Mouse (Mus musculus) left cerebral cortex, postnatal 25 days (tissue): ENCODE results near the gene Tmem259. TPM values are rescaled to one million over a fixed set of nuclear protein-coding genes. Genes with fewer than 3 reads are reported as not detected.
"Not testable (repeated sequence)": the region's sequence is repeated elsewhere in the genome, so short reads cannot be mapped to it uniquely, and the experiment has no call there.

Experiments used
- DNase-seq, 2 experiments: peaks; one replicate each; pipeline ENCODE4 v3.0.0; 2022; ENCODE audit warnings: low spot score in 2 of 2, mixed read lengths in 1 of 2
- intact Hi-C: fragments of 180-260 bp; cut with DNase I; formaldehyde crosslinking; loops from one replicate; pipeline ENCODE4 v1.15.1; 2025
- total RNA-seq, 2 experiments: library from RNA; stranded (reverse); gene quantifications; 2 replicates each; pipeline ENCODE4 v1.2.3; 2021

Tmem259 gene
- total RNA-seq, 2 experiments from 2014 or later, result 123 to 124 TPM

- intact Hi-C loops, result no loop called here
- no peak for DNase-seq
Measured at GRCm38 (mm10) chr10:79970415-79971182, 13.5 kb downstream of the Tmem259 start, which contains the start of gene Grin3b. Gene Grin3b, plus strand, starts transcription at chr10:79970715.

DNA sequence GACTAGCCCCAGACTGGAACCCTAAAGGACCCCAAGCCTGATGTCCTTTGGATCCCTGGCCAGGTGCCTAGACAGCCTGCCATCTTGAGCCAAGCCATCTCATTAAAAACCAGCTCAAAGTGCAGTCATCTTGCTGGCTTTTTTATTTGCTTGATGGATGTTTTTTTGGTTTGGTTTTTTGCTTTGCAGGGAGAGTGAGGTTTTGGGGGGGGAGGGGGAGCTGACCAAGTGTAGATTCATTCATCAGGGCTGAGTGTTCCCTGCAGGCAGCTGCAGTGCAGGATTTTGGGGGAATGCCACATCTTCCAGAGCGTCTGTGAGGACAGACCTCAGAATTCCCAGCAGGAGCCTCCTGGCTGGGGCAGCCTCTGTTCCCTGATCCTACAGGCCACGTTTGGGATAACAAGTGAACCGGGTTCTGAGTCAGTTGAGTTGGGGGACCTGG lies 15.0 kb downstream of the Tmem259 start:
- intact Hi-C loops, result no loop called here
- DNase-seq, result no peak

- intact Hi-C loops, result no loop called here
- no peak for DNase-seq
Measured at GRCm38 (mm10) chr10:79968181-79968580, 15.9 kb downstream of the Tmem259 start.

- intact Hi-C loops, result loop anchor here (2.0 kb wide), 1 partner anchor 14 kb away; no protein-coding TSS in a partner anchor
- DNase-seq, result no peak
Measured at GRCm38 (mm10) chr10:79966886-79967400, 17.2 kb downstream of the Tmem259 start.

DNA sequence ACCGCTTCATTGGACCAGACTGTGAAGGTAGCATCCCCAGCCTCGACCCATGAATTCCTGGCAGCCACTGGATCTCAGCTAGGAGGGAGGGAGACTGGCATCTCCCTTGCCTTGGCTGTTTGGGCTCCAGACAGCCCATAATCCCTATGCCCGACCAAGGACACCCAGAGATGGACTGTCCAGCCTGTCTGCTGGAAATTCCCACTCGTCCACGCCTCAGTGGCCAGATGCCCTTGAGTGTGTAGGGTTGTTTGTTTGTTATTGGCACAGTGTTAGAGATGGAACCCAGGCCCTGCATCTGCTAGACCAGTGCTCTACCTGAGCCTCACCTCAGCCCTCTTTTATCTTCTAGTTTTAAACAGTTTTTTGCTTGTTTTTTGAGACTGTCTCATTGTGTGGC lies 18.8 kb downstream of the Tmem259 start:
- intact Hi-C loops, result no loop called here
- DNase-seq, result no peak

- no peak for DNase-seq
- intact Hi-C loops, result no loop called here
Measured at GRCm38 (mm10) chr10:79964727-79965126, 19.4 kb downstream of the Tmem259 start.

DNA sequence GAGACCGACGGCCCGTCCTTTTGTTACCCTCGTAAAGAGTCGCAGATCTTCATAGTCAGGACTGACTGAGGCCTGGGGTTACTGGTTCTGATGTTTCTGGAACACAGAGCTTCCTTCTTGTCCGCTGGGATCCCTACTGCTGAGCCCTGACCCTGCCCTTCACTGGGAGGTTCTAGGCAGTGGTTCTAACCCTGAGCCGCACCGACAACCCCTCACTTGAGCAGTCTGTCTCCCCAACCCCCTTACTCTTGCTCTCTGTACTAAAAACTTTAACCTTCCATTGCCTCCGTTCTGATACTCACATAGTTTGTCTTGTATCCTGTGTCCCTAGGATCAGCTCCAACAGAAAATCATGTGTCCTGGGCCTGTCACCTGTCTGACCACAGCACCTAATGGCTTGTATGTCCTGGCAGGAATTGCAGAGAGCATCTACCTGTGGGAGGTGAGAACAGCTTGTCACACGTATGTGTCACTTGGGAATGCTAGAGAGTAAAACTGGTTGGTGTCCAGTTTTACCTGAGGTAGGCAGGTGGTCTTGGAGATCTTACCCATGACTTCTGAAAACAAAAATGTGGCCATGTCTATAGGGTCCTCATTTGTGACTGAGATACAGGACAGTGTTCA lies 23.3 kb downstream of the Tmem259 start:
- DNase-seq, result no peak
- intact Hi-C loops, result loop anchor here (2.0 kb wide), 1 partner anchor 22 kb away; no protein-coding TSS in a partner anchor

GRCm38 (mm10) chr10:79959847-79960601 lies 24.1 kb downstream of the Tmem259 start, which contains the start of gene Wdr18:
Gene Wdr18, plus strand, starts transcription at chr10:79960152.
- peak; percentile 99 to 100 for DNase-seq
- intact Hi-C loops, result loop anchor here (2.0 to 5.0 kb wide), 2 partner anchors 23 to 68 kb away; partner anchors contain the start of gene Cfd

DNA sequence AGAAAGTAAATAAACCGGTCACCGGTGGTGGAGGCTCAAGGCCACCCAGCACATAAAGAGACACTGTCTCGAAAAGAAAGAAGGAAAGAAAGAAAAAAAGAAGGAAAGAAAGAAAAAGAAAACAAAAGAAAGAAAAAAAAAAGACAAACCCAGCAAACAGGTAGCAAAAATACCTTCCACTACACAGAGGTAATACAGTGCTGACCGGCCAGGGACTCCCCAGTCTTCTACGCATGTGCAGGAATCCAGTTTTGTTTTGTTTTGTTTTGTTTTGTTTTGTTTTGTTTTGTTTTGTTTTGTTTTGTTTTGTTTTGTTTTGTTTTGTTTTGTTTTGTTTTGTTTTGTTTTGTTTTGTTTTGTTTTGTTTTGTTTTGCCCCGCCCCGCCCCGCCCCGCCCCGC lies 24.7 kb downstream of the Tmem259 start:
- not testable (repeated sequence) for DNase-seq
- intact Hi-C loops, result loop anchor here (5.0 kb wide), 1 partner anchor 67 kb away; the partner anchor contains the start of gene Cfd

DNA sequence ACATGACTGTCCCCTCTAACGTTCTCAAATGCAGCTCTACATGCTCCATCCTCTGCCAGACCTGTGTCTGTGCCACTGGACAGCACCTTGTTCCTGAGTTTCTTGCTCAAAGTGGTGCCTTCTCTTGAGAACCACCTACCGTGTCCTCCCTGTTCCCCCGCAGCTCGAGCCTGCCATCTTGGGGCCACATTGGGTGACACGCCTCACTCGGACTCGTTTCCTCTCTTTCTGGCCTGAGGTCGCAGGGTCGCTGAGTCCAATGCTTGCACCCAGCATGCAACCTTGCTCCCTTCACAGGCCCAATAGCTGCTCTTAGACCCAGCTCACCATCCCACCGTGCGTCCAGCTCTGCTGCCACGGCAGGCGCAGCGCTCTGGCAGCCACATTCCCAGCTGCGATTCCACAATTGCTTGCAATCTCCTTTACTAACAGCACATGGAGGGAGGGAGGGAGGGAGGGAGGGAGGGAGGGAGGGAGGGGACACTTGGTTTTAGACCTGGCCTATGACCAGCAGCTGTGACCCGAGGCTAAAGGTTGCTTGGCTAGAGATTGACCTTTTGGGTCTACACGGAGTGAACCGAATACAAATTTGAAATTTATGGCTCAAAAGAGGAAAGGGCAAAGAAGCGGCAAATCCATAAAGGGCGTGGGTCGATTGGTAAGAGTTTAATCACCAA lies 25.9 kb downstream of the Tmem259 start:
- peak; percentile 57 to 75 for DNase-seq
- intact Hi-C loops, result loop anchor here (1.0 to 5.0 kb wide), 2 partner anchors 33 to 66 kb away; partner anchors contain the start of gene Cfd

GRCm38 (mm10) chr10:79956643-79957154 lies 27.4 kb downstream of the Tmem259 start:
- DNase-seq, result no peak
- intact Hi-C loops, result loop anchor here (5.0 kb wide), 1 partner anchor 64 kb away; the partner anchor contains the start of gene Cfd

DNA sequence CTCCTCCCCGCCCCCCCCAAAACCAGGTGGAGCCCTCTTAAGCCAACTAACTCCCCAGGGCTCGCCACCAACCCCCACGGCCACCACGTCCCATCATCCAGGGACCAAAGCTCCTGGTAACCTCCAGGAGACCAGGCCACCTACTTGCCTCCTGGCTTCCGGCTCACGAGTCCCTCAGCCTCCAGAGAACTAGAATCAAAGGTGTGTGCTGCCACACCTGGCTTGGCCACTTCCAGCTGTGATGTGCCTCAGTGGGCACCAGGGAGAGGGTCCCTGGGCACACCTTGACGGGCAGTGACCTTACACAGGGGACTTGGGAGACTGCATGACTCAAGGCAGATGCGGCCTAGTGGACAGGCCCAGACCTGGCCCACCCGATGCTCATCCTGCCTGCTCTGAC lies 28.4 kb downstream of the Tmem259 start:
- intact Hi-C loops, result loop anchor here (2.0 to 5.0 kb wide), 2 partner anchors 63 to 121 kb away; partner anchors contain the start of gene Cfd
- DNase-seq, result no peak

GRCm38 (mm10) chr10:79953946-79954345 lies 30.2 kb downstream of the Tmem259 start:
- DNase-seq, result peak in 1 of 2 experiments; percentile 36
- intact Hi-C loops, result loop anchor here (2.0 kb wide), 1 partner anchor 119 kb away; no protein-coding TSS in a partner anchor

DNA sequence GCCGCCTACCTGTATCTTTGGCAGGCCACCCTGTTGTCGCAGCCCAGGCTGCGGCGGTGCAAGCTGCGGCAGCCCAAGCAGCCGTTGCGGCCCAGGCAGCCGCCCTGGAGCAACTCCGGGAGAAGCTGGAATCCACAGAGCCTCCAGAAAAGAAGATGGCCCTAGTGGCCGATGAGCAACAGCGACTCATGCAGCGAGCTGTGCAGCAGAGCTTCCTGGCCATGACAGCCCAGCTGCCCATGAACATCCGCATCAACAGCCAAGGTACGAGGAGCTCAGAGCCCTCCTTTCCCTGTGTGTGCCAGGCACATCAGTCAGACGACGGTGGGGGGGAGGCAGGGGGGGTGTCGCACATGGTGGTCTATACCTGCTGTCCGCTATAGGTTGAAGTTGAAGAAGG lies 33.5 kb downstream of the Tmem259 start:
- no peak for DNase-seq
- intact Hi-C loops, result no loop called here

DNA sequence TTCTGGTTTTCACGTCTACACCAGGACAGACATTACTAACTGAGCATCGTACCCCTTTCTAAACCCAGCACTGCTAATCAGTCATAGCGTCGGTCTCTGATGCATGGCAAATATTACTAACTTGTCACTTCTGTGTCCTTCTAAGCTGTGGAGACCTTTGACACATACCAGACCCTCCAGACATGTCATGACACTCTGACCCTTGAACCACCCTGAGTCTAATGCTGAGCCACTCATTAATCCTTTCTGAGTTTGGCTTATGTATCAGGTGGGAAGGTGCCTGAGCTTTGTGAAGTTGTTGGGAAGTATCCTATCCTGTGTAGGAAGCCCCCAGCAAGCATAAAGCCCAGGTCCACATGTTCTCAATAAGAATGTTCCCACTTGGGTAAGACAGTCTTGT lies 34.3 kb downstream of the Tmem259 start:
- intact Hi-C loops, result no loop called here
- no peak for DNase-seq

- no peak for DNase-seq
- intact Hi-C loops, result no loop called here
Measured at GRCm38 (mm10) chr10:79947502-79947901, 36.6 kb downstream of the Tmem259 start.

DNA sequence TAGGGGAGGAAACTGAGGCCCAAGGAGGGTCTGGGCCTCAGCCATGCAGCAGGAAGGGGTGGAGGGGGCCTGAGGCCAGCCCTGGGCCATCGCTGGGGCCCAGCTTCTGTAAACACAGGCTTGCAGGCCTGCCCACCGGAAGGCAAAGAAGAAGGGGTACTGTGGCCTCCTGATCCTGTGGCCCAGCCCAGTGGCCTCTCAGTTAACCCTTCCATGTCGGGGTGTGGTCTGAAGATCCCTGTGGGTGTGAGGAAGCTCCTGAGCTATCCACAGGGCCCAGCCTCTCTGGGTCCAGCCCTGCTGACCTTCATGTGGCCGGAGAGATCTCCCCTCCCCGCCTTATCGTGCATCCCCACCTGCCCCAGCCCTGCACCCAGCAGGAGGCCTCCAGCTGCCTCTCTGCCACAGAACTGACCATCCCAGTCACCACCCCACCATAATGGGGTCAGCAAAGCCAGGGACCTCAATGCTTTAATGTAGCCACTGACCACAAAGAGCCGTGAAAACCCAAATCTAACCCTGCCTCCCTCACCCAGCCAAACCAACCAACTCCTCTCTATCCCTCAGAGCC lies 37.3 kb downstream of the Tmem259 start:
- intact Hi-C loops, result no loop called here
- DNase-seq, result no peak

GRCm38 (mm10) chr10:79945507-79946234 lies 38.5 kb downstream of the Tmem259 start:
- no peak for DNase-seq
- intact Hi-C loops, result no loop called here
